ENCODE assay signal across 8 mouse cellular contexts in genomic region chr1:84359611-84360500, GRCm38 (mm10). TPM values are rescaled to one million over a fixed set of nuclear protein-coding genes. Genes with fewer than 3 reads are reported as not detected.
A peak's percentile ranks its signal among the peaks of the same experiment; 100 is the strongest.
DNase-seq lines count a peak whose midpoint lies in the region; ATAC-seq lines count a peak whose summit lies in the region.

No protein-coding gene starts in this region.

- DNase-seq in cerebellum, postnatal 4 days (ENCODE audit: low spot score in 2 of 2): no peak
- peak; percentile 34 for DNase-seq in adrenal gland, postnatal 25 days
- peak; percentile 69 for DNase-seq in gastrocnemius, adult 18-20 months (ENCODE audit: low spot score)
- DNase-seq in lung, postnatal 10 days: peak; percentile 7
- DNase-seq in right cerebral cortex, postnatal 4 days: no peak
- DNase-seq in testis, postnatal 14 days (ENCODE audit: low spot score): no peak
- no peak for DNase-seq in kidney, postnatal 25 days

- peak; percentile 75 for ATAC-seq in cerebellum, adult (ENCODE audit: insufficient number of reproducible peaks, low FRiP score, low TSS enrichment)

RNA-seq across cellular contexts. Expression of gene Pid1, which starts 4.1 kb away (rescaled TPM):
- 18.8 and 21.2 TPM in 2 replicates for total RNA-seq in adrenal gland, postnatal 25 days (2021)
- total RNA-seq in gastrocnemius, adult 18-20 months (2021): 1 to 10 TPM; 4.0 to 5.9 TPM

Comparison
In these comparisons a context has a peak if more than half of its experiments do, and no peak if none do; other contexts are left out.
1. DNase-seq: peak in adrenal gland, postnatal 25 days (single experiment), gastrocnemius, adult 18-20 months (single experiment) and lung, postnatal 10 days (single experiment); none in cerebellum, postnatal 4 days (0 of 2), right cerebral cortex, postnatal 4 days (single experiment), testis, postnatal 14 days (single experiment) and kidney, postnatal 25 days (0 of 2).